Comparison of ENCODE assay signal across 7 mouse cellular contexts in the genomic region with DNA sequence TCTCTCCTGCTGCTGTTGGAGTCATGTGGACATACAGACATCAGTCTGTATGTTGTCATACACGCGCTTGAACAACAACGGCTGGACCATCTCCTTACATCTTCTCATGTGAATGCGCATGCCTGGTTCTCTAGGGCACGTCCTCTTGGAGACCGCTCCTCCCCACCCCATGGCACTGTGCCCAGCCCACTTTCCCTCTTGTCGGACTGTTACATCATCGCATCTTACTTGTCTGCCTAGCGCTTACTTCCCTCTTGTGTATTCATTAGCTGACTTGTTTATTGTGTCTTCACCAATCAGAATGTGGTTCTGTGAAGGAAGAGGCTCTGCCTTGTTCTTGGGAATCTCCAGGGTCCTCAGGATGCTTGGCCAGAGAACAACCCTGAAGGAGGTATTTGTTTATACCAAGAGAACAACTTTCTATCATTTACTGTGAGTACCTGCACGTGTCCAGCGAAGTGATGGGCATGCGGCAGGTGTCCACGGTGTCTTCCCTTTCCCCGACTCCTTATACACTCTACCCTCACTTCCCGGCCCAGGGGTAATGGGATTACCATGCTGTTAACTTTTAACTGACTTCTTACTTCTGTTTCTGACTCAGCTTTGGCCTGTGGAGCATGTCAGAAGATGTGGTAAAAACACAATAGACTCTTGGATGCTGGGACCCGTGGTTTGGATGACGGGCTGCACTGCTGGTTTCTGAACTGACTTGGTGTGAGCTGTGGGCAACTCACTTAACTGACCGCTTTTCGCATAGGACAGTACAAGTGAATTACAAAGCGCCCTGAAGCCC.
DNase-seq lines count a peak whose midpoint lies in the region; ATAC-seq and TF ChIP-seq lines count a peak whose summit lies in the region.

No protein-coding gene starts in this region.

- no peak for TF ChIP-seq CTCF in liver, postnatal 0 days (IDR thresholded peaks at IDR 0.05; ENCODE audit: low read depth)

- WGBS in liver, postnatal 0 days (ENCODE audit: insufficient replicate concordance): 78% methylated on average over 20 of the region's 20 CpGs

- H3K4me1 ChIP-seq in liver, postnatal 0 days (ENCODE audit: insufficient read depth): no peaks in the 10 kb centered on the region

- no peak overlapping the region for H3K27ac ChIP-seq in liver, postnatal 0 days (ENCODE audit: low read depth)

- TF ChIP-seq EP300 in liver, postnatal 0 days (IDR thresholded peaks at IDR 0.05; ENCODE audit: low read depth): no peak

- ATAC-seq in liver, postnatal 0 days: no peak

- H3K4me2 ChIP-seq in liver, postnatal 0 days (ENCODE audit: low read depth, low read length): no peak overlapping the region

- DNase-seq in liver, postnatal 0 days: peak; percentile 35
- no peak for DNase-seq in liver
- peak; percentile 14 to 30 for DNase-seq in frontal cortex, postnatal 36 days (ENCODE audit: low spot score in 2 of 2)
- DNase-seq in kidney, adult 18-20 months: peak; percentile 52
- peak; percentile 77 to 84 for DNase-seq in lung, postnatal 4 days
- DNase-seq in thymus, postnatal 0 days (ENCODE audit: low spot score): no peak
- no peak for DNase-seq in thymus, postnatal 36 days

- no peak overlapping the region for H3K4me3 ChIP-seq in liver, postnatal 0 days (ENCODE audit: low read depth, low read length)

- no peaks in the 10 kb centered on the region for H3K27me3 ChIP-seq in liver, postnatal 0 days (ENCODE audit: insufficient read depth, low read length)

- no peak overlapping the region for H3K9ac ChIP-seq in liver, postnatal 0 days (replicated peaks)

- no peaks in the 10 kb centered on the region for H3K9me3 ChIP-seq in liver, postnatal 0 days (ENCODE audit: low read length)

- H3K36me3 ChIP-seq in liver, postnatal 0 days (replicated peaks; ENCODE audit: insufficient read depth, low read length): no peaks in the 10 kb centered on the region

Comparison
In these comparisons a context has a peak if more than half of its experiments do, and no peak if none do; other contexts are left out.
1. DNase-seq: peak in liver, postnatal 0 days (single experiment), frontal cortex, postnatal 36 days (2 of 2), kidney, adult 18-20 months (single experiment) and lung, postnatal 4 days (2 of 2); none in liver (single experiment), thymus, postnatal 0 days (single experiment) and thymus, postnatal 36 days (0 of 2).